Mouse (Mus musculus) lung, postnatal 4 days (tissue): ENCODE measurements around the gene St5.

ENCODE experiments used
- DNase-seq, 2 experiments: peaks; one replicate each; pipeline ENCODE4 v3.0.0; 2021

The St5 gene

GRCm38 (mm10) chr7:109636086-109636792, 67.2 kb downstream of the St5 start:
- no peak for DNase-seq

- no peak for DNase-seq
Observed at GRCm38 (mm10) chr7:109633404-109634085, 69.9 kb downstream of the St5 start.

- DNase-seq: no peak
Observed at GRCm38 (mm10) chr7:109631330-109631729, 72.1 kb downstream of the St5 start.

- no peak for DNase-seq
Observed at GRCm38 (mm10) chr7:109629871-109630778, 73.3 kb downstream of the St5 start.

- peak; percentile 30 to 74 for DNase-seq
Observed at GRCm38 (mm10) chr7:109628935-109629609, 74.3 kb downstream of the St5 start.

- no peak for DNase-seq
Observed at GRCm38 (mm10) chr7:109627851-109628250, 75.6 kb downstream of the St5 start.

- no peak for DNase-seq
Observed at GRCm38 (mm10) chr7:109622234-109622838, 81.1 kb downstream of the St5 start.

- DNase-seq: no peak
Observed at GRCm38 (mm10) chr7:109620967-109621366, 82.4 kb downstream of the St5 start.

GRCm38 (mm10) chr7:109620288-109620687, 83.1 kb downstream of the St5 start:
- DNase-seq: no peak

GRCm38 (mm10) chr7:109618721-109619120, 84.7 kb downstream of the St5 start:
- DNase-seq: peak; percentile 75 to 81

GRCm38 (mm10) chr7:109617838-109618237, 85.6 kb downstream of the St5 start:
- peak in 1 of 2 experiments; percentile 49 for DNase-seq

GRCm38 (mm10) chr7:109616034-109616979, 87.1 kb downstream of the St5 start:
- DNase-seq: peak; percentile 76 to 88

- no peak for DNase-seq
Observed at GRCm38 (mm10) chr7:109615601-109616000, 87.8 kb downstream of the St5 start.

GRCm38 (mm10) chr7:109614939-109615338, 88.5 kb downstream of the St5 start:
- no peak for DNase-seq

- peak; percentile 39 to 58 for DNase-seq
Observed at GRCm38 (mm10) chr7:109613531-109614021, 89.8 kb downstream of the St5 start.

- DNase-seq: no peak
Observed at GRCm38 (mm10) chr7:109613051-109613450, 90.4 kb downstream of the St5 start.

- no peak for DNase-seq
Observed at GRCm38 (mm10) chr7:109612531-109612930, 90.9 kb downstream of the St5 start.

- DNase-seq: no peak
Observed at GRCm38 (mm10) chr7:109610348-109610747, 93.1 kb downstream of the St5 start.

GRCm38 (mm10) chr7:109609565-109610345, 93.7 kb downstream of the St5 start:
- peak in 1 of 2 experiments; percentile 20 for DNase-seq

- DNase-seq: no peak
Observed at GRCm38 (mm10) chr7:109608831-109609230, 94.6 kb downstream of the St5 start.
